Mouse (Mus musculus) embryo, embryonic 9.5 days (tissue): ENCODE data around the gene D6Ertd527e.

ENCODE experiments used
- DNase-seq: peaks from one replicate; pipeline ENCODE4 v3.0.0-alpha.2; 2017; ENCODE audit errors: extremely low spot score

The D6Ertd527e gene

GRCm38 (mm10) chr6:87111493-87111892 is 6.9 kb downstream of the D6Ertd527e start:
- DNase-seq: no peak

- DNase-seq: no peak
Measured at GRCm38 (mm10) chr6:87112125-87112524, 7.6 kb downstream of the D6Ertd527e start.

GRCm38 (mm10) chr6:87115981-87116380 is 11.4 kb downstream of the D6Ertd527e start:
- no peak for DNase-seq

- no peak for DNase-seq
Measured at GRCm38 (mm10) chr6:87116596-87116995, 12.1 kb downstream of the D6Ertd527e start.

GRCm38 (mm10) chr6:87119066-87119837 is 14.7 kb downstream of the D6Ertd527e start:
- DNase-seq: no peak

GRCm38 (mm10) chr6:87119975-87120374 is 15.4 kb downstream of the D6Ertd527e start:
- no peak for DNase-seq

- no peak for DNase-seq
Measured at GRCm38 (mm10) chr6:87120661-87121060, 16.1 kb downstream of the D6Ertd527e start.

GRCm38 (mm10) chr6:87121961-87122360 is 17.4 kb downstream of the D6Ertd527e start:
- no peak for DNase-seq

- no peak for DNase-seq
Measured at GRCm38 (mm10) chr6:87123406-87123805, 18.9 kb downstream of the D6Ertd527e start.

- no peak for DNase-seq
Measured at GRCm38 (mm10) chr6:87123973-87124372, 19.4 kb downstream of the D6Ertd527e start.

- DNase-seq: no peak
Measured at GRCm38 (mm10) chr6:87127049-87127753, 22.7 kb downstream of the D6Ertd527e start.

- no peak for DNase-seq
Measured at GRCm38 (mm10) chr6:87129861-87130260, 25.3 kb downstream of the D6Ertd527e start.

GRCm38 (mm10) chr6:87130628-87131027 is 26.1 kb downstream of the D6Ertd527e start:
- DNase-seq: no peak

- no peak for DNase-seq
Measured at GRCm38 (mm10) chr6:87131078-87131477, 26.5 kb downstream of the D6Ertd527e start.

- no peak for DNase-seq
Measured at GRCm38 (mm10) chr6:87133520-87133919, 29.0 kb downstream of the D6Ertd527e start.

GRCm38 (mm10) chr6:87133966-87134546 is 29.5 kb downstream of the D6Ertd527e start:
- DNase-seq: no peak

- DNase-seq: no peak
Measured at GRCm38 (mm10) chr6:87138479-87138878, 33.9 kb downstream of the D6Ertd527e start.

GRCm38 (mm10) chr6:87139796-87140553 is 35.4 kb downstream of the D6Ertd527e start:
- DNase-seq: no peak

- DNase-seq: no peak
Measured at GRCm38 (mm10) chr6:87142239-87142638, 37.7 kb downstream of the D6Ertd527e start.

GRCm38 (mm10) chr6:87143594-87143993 is 39.0 kb downstream of the D6Ertd527e start:
- no peak for DNase-seq

GRCm38 (mm10) chr6:87147921-87148320 is 43.4 kb downstream of the D6Ertd527e start:
- no peak for DNase-seq

GRCm38 (mm10) chr6:87150471-87150870 is 45.9 kb downstream of the D6Ertd527e start:
- DNase-seq: no peak
